Mouse (Mus musculus): ENCODE data around the gene Nek11.

Gene Nek11

DNA sequence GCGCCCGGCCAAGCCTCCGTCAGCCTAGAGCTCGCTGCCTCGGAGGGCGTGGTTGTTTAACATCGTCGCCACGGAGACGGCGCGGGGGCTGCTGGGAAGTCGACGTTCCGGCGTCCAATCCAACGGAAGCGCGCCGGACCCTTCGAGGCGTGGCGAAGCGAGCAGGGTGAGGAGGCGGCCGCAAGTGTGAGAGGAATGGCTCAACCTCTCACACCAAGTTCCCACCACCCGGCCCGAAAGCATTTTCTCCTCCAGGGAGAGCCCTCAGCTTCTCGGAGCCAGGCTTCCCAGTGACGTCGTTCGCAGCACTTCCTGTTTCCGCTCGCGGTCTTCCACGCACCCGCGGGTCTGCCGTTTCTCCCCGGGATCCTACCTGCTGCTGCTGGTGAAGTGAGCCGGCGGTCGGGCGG lies at the start of gene Nek11, which contains the start of gene Aste1:
Nek11 (minus strand) TSS at position 307 of the 410 bp plus-strand sequence.
Aste1 (plus strand) TSS at position 175 of the 410 bp plus-strand sequence.
- peak; percentile 92 for DNase-seq (ENCODE audit: low read depth)

DNA sequence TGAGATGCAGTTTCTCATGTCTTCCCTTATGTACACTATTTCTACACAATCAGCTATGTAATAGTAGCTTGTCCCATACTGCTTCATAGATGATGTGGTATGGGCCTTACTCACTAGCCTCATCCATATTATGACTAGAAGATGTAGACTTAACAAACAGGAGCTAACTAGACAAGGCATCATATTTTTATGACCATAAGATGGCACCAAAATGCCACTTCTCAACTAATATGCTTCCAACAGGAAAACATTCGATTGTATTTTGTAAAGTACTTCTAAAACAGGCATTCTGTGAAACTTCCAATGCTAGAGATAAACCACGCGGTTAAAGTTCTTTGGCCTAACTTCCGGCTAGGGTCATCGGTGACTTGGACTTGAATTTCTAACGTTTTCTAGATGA lies 13.2 kb upstream of the Nek11 start:
- no peak for DNase-seq (ENCODE audit: low read depth)

DNA sequence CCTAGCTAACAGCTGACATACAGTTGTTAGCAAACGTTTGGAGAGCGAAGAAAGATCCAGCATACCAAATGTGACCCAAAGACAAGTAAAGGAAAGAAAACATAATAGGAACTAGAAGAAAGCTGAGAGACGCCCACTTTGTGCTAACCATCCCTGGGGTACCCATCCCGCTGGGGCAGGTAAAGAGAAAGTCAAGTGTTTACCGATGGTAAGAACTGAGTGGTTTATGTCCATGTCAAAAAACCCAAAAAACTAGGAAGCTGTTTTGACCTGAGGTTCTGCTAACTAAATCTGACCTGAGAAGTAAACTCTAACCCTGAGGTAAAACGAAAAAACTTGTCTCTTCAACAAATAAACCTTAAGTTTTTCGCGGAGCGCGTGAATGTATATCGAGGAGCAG lies 604 bp downstream of the Nek11 start:
- DNase-seq (ENCODE audit: low read depth), result no peak

DNA sequence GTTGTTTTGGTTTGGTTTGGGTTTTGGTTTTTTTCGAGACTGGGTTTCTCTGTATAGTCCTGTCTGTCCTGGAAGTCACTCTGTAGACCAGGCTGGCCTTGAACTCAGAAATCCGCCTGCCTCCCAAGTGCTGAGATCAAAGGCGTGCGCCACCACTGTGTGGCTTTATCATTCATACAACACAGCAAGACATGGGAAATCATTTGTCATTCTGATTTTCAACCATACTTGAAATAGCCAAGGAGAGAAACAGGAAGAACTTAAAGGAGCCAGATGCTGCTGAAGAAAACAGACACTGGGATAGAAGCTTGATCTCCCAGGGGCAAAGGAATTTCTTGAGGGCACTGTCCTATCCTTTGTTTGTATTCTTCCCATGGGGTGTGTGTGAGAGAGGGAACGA lies 4.7 kb downstream of the Nek11 start:
- no peak for DNase-seq (ENCODE audit: low read depth)

DNA sequence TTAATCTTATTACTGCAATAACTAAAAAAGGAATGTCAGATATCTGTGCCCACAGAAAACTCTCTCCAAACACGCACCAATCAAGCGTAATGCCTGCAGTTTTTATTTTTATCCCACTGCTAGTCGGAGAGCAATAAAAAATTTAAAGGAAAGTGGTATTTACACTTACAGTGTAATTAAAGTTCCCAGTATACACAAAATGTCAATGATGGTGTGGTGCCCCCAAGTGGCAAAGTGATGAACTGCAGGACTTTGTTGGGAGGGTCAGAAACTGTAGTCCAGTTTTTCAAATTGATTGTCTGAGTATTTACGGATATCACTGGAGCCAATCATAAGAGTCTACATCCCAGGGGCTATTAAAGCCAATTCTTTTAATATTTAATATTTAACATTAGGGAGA lies 6.0 kb downstream of the Nek11 start:
- peak; percentile 48 for DNase-seq (ENCODE audit: low read depth)

DNA sequence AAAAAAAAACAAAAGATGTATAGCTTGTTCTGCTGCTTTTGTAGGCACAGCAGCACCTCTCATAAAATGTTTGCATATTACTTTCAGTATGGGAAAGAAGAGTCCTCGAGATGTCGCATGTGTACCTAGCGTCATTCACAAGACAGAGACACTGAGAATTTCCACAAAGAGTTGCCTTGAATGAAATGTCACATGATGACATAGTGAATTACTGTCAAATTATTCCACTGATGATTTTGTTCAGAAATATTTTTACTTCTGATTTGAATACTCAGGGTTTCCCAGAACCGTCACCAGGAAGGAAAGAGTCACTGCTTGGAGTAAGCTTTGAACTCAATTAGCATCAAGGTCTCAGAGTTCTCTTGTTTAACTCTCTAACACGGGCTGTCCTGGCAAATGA lies 7.9 kb downstream of the Nek11 start:
- DNase-seq (ENCODE audit: low read depth), result no peak

DNA sequence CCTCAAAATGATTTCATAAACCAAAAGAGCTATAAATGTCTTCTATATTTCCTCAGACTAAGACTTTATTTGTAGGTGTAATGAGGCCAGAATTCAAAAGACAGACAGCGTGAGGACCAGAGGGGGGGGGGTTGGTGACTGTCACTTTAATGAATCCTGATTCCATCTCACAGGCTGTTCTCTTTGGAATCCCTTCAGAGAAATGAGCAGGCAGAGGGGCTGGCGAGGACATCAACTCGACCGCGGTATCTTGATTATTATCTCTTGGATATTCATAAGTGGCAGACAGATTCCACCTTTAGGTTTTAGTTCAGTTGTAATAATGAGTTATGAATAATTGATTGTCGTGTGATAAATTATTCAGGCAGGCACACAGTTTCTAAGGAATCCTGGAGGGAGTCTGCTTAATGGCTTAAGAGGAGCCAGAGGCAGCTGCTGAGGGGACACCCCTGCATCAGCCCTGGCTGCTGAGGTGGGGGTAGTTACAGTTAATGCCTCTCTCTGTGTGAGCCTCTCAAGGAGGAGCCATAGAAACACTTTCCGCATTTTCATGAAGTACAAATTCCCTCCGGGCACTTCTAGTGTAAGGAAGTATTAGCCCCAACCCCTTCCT lies 15.7 kb downstream of the Nek11 start:
- no peak for DNase-seq (ENCODE audit: low read depth)

DNA sequence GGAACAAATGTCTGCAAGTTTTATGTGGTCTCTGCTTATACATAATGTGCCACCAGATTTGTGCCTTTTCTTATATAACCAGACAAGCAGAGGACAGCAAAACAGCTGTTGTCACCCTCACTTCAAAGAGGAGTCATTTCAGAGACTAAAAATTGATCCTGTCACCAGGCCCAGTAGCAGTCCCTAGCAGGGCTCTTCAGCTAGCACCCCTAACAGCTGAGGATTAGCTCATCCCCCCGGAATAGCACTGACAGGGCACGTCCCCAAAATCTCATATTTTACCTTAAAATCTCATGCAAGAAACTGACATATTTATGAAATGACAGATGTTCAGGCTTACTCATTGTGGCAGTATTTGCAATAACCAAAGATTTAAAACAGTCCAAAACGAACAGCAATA lies 17.7 kb downstream of the Nek11 start:
- DNase-seq (ENCODE audit: low read depth), result no peak

DNA sequence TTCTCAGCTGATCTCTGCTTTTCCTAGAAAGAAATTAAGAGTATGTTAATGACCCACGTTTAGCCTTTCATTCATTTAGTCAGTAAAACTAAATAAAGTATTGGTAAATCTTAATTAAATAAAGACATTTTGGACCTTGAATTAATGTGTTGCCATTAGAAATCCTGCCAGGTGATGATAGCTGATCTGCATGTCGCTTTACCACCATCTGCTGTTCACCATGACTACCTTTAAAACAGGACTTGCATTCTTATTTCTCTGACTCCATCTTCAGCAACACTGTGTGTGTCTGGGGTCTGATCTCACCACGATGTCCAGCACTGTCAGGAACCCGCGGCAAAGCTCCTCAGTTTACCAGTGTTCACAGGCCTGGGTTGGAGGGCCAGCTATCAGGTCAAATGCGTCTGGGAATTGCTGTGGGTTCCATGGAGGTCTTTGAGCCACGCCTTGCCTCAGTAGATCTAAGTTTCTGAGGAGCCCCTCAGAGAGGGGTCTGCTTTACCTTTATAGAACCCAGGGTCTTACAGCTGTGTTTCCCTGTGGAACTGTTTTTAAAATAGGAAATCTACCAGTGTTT lies 18.3 kb downstream of the Nek11 start:
- no peak for DNase-seq (ENCODE audit: low read depth)

DNA sequence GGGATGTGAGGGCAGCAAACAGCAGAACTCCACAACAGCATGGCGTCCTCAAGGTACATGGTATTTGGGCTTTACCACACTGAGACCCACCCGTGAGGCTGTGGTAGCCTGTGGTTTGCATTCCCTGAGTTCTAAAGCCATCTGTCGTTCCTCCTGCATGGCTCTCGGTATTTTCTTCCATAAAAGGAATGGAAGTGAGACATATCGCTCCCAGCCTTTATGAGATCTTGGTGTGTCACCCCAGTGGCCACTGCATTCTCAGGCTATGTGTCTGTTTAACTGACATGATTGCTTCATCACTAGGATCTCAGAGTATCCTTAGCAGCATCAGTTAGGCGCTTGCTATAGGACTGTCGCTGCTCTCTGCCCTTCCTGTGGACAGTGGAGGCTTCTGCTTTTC lies 18.9 kb downstream of the Nek11 start:
- DNase-seq (ENCODE audit: low read depth), result no peak

DNA sequence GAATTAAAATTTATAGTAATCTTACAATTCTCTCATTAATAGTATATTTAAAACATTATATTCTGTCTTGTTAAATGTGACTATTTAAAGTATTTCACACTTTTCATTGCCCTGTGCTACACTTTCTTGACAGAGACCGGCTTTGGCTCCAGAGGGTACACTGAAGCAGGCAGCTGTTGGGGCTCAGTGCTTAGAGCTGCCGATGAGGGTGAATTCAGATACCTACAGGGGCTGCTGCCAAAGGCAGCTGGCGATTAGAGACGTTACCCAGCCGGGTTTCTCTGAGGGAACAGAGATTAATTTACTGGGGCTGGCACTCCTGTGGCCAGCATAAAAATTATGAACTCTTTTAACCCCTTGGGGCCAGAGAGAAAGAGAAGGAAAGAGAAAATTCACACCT lies 21.0 kb downstream of the Nek11 start:
- no peak for DNase-seq (ENCODE audit: low read depth)

DNA sequence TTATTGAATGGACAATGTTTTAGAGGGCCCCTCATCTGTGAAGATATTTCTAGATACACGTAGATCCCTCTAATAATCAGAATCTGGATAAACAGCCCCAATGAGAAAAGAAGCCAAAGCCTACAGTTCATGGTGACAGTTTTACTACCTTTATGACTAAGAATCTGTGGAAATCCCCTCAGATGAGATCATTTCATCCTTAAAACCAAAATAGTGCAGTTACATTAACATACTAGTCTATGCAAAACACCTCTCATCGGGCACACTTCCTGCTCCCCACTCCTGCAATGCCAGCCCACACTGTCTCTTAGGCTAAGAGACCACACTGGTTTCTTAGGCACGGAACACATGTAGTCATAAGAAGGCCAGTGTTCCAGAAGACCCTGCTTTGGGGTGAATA lies 26.7 kb downstream of the Nek11 start:
- DNase-seq (ENCODE audit: low read depth), result no peak

DNA sequence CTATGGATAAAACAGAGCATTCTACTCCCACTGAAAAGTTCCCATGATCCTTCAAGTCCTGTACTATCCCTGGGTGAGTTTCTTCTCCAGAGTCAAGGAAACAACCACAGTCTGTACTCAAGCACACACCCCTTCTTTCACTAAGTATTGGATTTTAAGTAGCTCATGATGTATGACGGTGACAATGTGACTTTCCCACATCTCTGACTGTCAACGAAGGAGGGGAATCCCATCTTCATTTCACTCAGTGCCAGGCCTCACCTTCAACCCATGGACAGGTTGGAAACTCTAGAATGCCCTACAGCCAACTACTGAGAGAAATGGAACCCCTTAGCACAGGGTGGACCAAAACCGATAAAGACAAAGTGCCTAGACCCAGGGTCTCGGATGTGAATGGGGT lies 29.1 kb downstream of the Nek11 start:
- DNase-seq (ENCODE audit: low read depth), result no peak

DNA sequence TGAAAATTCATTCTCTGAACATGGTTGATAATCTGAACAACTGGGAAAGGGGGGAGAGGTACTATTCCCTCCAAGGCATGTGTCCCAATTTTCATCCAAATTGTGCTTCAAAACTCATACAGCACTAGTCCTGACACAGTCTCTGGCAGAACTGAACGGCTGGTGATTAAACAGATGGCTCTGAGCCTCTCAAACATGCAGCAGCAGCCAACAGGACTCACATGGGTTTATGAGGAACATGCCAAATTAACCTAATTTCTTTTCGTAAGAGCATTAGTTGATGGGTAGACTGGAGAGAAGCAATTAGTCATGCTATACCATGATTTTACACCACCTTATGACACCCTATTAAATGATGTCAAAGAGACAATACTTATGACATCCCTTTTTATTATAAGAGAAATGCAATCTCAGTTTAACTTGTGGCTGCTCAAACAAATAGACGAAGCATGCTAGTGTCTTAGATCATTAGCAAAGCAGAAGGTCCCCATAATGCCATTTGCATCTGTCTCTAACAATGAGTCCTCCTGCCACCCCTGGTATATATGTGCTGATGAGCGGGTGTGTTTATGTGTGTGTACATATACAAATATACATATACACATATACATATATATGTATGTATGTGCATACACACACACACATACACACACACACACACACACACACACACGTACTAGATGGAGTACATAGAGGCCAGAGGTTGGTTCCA lies 31.6 kb downstream of the Nek11 start:
- DNase-seq (ENCODE audit: low read depth), result no peak

DNA sequence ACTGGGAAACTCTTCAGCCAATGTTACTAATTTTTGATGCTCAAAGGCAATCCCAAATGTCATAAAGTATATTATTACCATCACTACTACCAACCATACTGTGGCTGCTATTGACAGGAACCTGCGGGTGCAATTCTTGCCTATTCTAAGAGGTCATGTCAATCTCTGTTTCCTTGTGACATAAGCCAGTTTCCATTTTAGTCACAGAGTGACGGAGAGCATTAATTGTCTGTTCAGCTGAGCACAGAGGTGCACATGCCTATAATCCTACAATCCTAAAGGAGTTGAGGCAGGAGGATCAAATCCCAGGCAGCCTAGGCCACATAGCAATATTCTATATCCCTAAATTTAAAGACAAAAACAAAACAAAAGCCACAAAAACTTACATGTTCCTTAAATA lies 33.1 kb downstream of the Nek11 start:
- no peak for DNase-seq (ENCODE audit: low read depth)

DNA sequence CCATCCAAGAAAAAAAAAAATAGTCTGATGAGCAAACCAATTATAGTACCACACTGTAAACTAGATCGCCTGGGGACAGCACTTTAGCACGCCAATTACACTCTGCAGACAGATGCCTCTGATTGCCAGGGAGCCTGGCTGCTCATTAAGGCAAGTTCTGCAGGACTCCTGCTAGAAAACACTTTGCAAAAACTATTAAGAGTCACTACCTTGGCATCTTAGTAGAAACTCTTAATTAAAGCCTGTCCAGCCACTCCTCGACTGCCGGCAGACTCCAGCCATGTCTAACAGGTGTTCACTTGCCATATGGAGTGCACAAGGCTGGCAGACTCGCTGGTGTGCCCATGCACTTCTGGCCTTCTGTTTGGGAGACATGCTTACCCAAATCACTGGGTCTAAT lies 46.3 kb downstream of the Nek11 start:
- no peak for DNase-seq (ENCODE audit: low read depth)

DNA sequence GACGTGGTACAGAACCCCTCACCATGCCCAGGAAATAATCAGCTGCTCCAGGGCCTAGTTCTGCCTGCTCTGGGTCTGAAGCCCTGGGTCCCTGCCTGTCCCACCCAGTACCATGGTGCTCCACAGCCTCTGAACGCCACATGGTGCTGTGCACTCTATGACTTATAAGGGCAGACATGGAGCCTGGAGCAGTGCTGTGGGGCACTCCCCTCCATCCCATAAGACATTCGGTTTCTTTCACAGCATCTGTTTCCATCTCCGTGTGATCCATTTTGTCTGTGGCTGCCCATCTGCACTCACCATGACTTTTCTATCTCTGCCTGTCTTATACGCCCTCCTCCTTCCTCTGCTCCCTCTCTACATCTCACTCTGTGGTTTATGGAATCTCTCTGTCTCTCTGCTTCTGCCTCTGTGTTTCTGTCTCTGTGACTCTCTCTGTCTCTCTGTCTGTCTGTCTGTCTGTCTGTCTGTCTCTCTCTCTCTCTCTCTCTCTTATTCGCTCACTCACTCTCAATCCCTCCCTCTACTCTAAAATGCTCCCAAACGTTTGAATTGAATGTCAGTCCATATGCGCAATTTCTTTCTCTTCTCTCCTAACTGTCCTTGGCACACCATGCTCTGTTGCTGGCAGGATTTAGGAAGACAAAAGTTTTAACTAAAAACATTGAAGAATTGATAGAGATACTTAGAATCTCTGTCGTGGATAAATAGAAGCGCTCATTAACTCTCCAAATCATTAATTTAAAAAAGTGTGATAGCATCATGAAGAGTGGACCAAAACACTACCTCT lies 46.9 kb downstream of the Nek11 start:
- no peak for DNase-seq (ENCODE audit: low read depth)

DNA sequence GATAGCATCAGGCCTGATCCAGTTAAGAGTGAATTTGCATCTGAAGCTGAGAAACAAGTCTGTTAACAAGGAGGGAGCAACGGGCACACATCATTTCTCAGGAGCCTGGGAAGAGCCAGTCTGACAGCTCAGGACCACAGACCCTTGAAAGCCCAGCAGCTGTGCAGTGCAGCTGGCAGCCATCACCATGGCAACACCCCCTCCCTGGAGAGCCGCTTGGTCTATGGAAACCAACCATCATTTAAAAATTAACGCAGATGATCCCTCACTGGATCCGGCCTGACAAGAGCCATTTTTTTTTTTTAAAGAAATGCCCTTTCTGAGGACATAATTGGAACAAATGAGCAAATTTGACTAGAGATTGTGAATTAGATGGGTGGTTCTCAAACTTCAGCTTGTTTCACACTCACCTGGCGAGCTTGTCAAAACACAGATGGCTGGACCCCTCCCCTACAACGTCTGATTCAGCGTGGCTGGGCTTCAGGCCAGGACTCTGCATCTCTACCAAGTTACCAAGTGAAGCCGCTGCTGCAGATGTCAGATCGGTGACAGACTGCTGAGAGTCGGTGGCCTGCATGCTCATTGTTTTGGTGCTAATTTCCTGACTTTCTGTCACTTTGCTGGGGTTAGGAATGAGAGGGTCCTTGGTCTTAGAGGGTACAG lies 52.2 kb downstream of the Nek11 start:
- no peak for DNase-seq (ENCODE audit: low read depth)

DNA sequence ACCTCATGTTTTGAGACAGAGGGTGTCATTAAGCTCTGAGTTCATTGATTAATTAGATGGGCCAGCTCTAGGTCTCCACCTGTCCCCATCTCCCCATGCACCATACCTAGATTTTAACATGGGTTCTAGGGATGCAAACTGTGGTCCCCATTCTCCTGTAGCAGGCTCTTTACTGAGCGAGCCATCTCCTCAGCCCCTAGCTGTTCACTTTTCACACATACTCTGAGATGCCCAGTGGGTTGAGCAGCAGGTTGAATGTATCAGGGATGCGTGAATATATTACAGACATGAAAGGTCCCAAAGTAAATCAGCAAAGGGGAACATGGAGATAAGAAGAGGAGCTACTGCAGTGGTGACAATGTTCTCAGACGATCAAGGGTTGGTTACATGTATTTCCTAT lies 52.8 kb downstream of the Nek11 start:
- no peak for DNase-seq (ENCODE audit: low read depth)

DNA sequence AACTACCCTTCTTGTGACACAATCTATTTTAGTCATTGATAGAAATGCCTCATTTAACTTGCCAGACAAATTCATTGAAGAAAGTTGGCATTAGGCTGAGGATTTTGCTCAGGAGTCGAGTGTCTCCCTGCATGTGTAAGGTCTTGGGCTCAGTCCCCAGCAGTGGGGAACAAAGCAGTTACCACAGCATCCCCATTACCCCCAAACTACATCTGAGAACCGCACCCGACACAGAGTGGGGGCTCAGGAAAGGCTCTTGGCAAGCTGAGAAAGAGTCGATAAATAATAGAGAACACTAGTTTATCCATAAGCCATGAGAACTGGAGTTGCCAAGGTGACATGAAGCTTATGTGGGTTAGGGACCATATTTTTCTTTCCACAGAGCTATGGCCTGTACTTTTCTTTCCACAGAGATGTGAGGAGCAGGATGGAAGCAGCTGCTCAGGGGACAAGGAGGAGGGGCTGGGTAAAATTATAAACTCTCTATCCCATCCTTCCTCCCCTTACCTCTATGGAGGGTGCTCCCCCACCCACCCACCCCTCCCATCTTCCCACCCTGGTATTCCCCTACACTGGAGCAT lies 62.8 kb downstream of the Nek11 start:
- DNase-seq (ENCODE audit: low read depth), result no peak

DNA sequence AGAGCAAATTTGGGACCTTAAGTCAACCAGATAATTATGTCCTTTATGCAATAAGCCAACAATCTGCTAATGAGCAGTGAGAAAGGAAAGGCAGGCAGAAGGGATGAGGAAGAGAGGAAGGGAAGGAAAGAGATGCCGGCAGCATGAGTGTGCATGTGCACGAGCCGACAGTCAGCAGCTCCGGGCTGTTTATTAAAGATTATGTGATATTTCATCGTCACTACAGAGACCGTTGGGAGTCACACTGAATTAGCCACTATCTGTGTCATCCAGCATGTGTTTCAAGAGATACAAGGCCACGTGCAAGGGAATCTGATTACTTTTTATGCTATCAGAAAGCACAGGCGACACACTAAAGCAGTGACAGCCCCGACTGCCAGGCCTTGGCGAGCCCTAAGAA lies 73.5 kb downstream of the Nek11 start:
- no peak for DNase-seq (ENCODE audit: low read depth)

DNA sequence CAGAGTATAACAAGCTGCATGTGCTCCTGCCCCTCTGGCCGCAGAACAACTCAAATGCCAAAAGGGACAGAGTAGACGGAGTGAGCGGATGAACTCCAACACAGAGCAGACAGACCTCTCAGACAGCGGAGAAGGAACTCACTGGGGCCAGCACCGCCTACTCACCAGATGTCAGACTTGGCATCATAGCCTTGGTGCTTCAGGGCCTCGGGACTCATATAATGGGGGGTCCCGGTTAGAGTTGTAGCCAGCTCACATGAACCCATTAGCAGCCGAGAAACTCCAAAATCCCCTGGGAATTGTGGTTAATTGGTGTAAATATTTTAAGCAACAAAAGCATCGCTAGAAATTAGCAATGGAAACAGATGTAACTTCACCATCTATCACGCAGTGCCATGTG lies 82.1 kb downstream of the Nek11 start:
- DNase-seq (ENCODE audit: low read depth), result no peak

Measured in c-Kit-positive CD71-positive TER-119-negative erythroid progenitor cells, embryonic 14.5 days (primary cell).